Mouse (Mus musculus): ENCODE data around the gene Slc43a2.

Slc43a2 gene

GRCm38 (mm10) chr11:75531469-75532242 lies at the start of gene Slc43a2:
TSS of gene Slc43a2 (plus strand) at chr11:75531694.
- peak; percentile 81 to 87 for DNase-seq (ENCODE audit: low spot score in 2 of 2)

GRCm38 (mm10) chr11:75486192-75486591 lies 45.3 kb upstream of the Slc43a2 start:
- no peak for DNase-seq (ENCODE audit: low spot score in 2 of 2)

GRCm38 (mm10) chr11:75486601-75487285 lies 44.8 kb upstream of the Slc43a2 start, which contains the start of gene Prpf8:
TSS of gene Prpf8 (plus strand) at chr11:75486816.
- DNase-seq (ENCODE audit: low spot score in 2 of 2) = peak; percentile 95

GRCm38 (mm10) chr11:75487496-75487895 lies 44.0 kb upstream of the Slc43a2 start:
- no peak for DNase-seq (ENCODE audit: low spot score in 2 of 2)

GRCm38 (mm10) chr11:75494296-75495049 lies 37.0 kb upstream of the Slc43a2 start:
- no peak for DNase-seq (ENCODE audit: low spot score in 2 of 2)

- no peak for DNase-seq (ENCODE audit: low spot score in 2 of 2)
Observed at GRCm38 (mm10) chr11:75498126-75498525, 33.4 kb upstream of the Slc43a2 start.

- no peak for DNase-seq (ENCODE audit: low spot score in 2 of 2)
Observed at GRCm38 (mm10) chr11:75508162-75508561, 23.3 kb upstream of the Slc43a2 start.

- no peak for DNase-seq (ENCODE audit: low spot score in 2 of 2)
Observed at GRCm38 (mm10) chr11:75508904-75509303, 22.6 kb upstream of the Slc43a2 start.

GRCm38 (mm10) chr11:75509741-75510626 lies 21.5 kb upstream of the Slc43a2 start, which contains the start of gene Rilp:
TSS of gene Rilp (plus strand) at chr11:75510094.
- DNase-seq (ENCODE audit: low spot score in 2 of 2) = peak in 1 of 2 experiments; percentile 46

- peak; percentile 87 to 95 for DNase-seq (ENCODE audit: low spot score in 2 of 2)
Observed at GRCm38 (mm10) chr11:75510627-75510993, 20.9 kb upstream of the Slc43a2 start.

- no peak for DNase-seq (ENCODE audit: low spot score in 2 of 2)
Observed at GRCm38 (mm10) chr11:75511213-75511612, 20.3 kb upstream of the Slc43a2 start.

- no peak for DNase-seq (ENCODE audit: low spot score in 2 of 2)
Observed at GRCm38 (mm10) chr11:75512301-75513018, 19.0 kb upstream of the Slc43a2 start.

- DNase-seq (ENCODE audit: low spot score in 2 of 2) = no peak
Observed at GRCm38 (mm10) chr11:75513336-75513735, 18.2 kb upstream of the Slc43a2 start, which contains the start of gene Scarf1. TSS of gene Scarf1 (plus strand) at chr11:75513540.

- DNase-seq (ENCODE audit: low spot score in 2 of 2) = no peak
Observed at GRCm38 (mm10) chr11:75515186-75515585, 16.3 kb upstream of the Slc43a2 start.

GRCm38 (mm10) chr11:75519834-75520633 lies 11.5 kb upstream of the Slc43a2 start:
- no peak for DNase-seq (ENCODE audit: low spot score in 2 of 2)

GRCm38 (mm10) chr11:75521609-75522008 lies 9.9 kb upstream of the Slc43a2 start:
- no peak for DNase-seq (ENCODE audit: low spot score in 2 of 2)

- no peak for DNase-seq (ENCODE audit: low spot score in 2 of 2)
Observed at GRCm38 (mm10) chr11:75522793-75523192, 8.7 kb upstream of the Slc43a2 start.

GRCm38 (mm10) chr11:75525531-75526125 lies 5.9 kb upstream of the Slc43a2 start:
- no peak for DNase-seq (ENCODE audit: low spot score in 2 of 2)

- DNase-seq (ENCODE audit: low spot score in 2 of 2) = no peak
Observed at GRCm38 (mm10) chr11:75526943-75527342, 4.6 kb upstream of the Slc43a2 start.

Data from spleen, postnatal 14 days (tissue).